Mouse (Mus musculus): ENCODE measurements around the gene Ddx49.

- TF ChIP-seq TAL1 (IDR thresholded peaks at IDR 0.05; ENCODE audit: low read length) (no peak), GATA1 (IDR thresholded peaks at IDR 0.05; ENCODE audit: low read length) (no peak)
Measured at GRCm38 (mm10) chr8:70330741-70331364, 28.6 kb upstream of the Ddx49 start.

Measured in erythroblast, embryonic 14.5 days (primary cell).